Mouse (Mus musculus): ENCODE data around the gene Samd1.

DNA sequence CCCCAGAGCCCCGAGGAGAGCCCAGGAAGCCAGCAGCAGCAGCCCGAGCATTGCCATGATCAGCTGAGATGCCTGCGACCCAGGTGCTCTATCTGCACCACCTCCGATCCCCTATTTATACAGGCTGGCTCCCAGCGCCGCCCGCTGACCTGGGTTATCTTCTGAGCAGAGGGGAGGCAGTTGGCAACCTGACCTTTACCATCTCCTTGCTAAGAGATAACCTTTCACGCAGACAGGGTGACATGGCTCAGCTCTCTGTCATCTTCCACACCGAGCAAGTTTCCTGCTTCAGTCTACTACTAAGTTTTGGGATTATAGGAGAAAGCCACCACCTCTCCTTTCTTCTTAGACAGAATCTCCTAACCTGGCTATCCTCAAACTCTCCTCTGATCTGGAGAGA, 47.4 kb downstream of the Samd1 start, which contains the start of gene Rln3:
- no peak for TF ChIP-seq CTCF (IDR thresholded peaks at IDR 0.05; ENCODE audit: borderline replicate concordance, insufficient read depth, low read depth, low read length)
- no peak for TF ChIP-seq POLR2A (IDR thresholded peaks at IDR 0.05; ENCODE audit: borderline replicate concordance, insufficient read depth, low read length)

Data from cerebellum, adult 2 months (tissue).